Mouse (Mus musculus) kidney, embryonic 15.5 days (tissue): ENCODE results near the gene Olfr305. TPM values are rescaled to one million over a fixed set of nuclear protein-coding genes. Genes with fewer than 3 reads are reported as not detected.
"Not testable (repeated sequence)": the region's sequence is repeated elsewhere in the genome, so short reads cannot be mapped to it uniquely, and the experiment has no call there.

Experiments used
- ATAC-seq: fragments of 200-750 bp; cut with Nextera tagmentation; replicated peaks from 2 replicates; pipeline ENCODE4 v1.8.0; 2017; ENCODE audit warnings: moderate TSS enrichment; ENCODE audit not compliant: low FRiP score
- H3K27ac ChIP-seq: fragments of 300-500 bp; sonication (generic); 2 replicates; pipeline ENCODE4 v1.5.1; 2015; ENCODE audit warnings: mild to moderate bottlenecking, inconsistent platforms
- H3K27me3 ChIP-seq: fragments of 300-500 bp; sonication (generic); 2 replicates; pipeline ENCODE4 v1.6.1; 2015; ENCODE audit warnings: inconsistent platforms
- H3K36me3 ChIP-seq: fragments of 300-500 bp; sonication (generic); 2 replicates; pipeline ENCODE4 v1.6.1; 2015; ENCODE audit warnings: inconsistent platforms
- H3K4me1 ChIP-seq: fragments of 300-500 bp; sonication (generic); 2 replicates; pipeline ENCODE4 v1.6.1; 2015; ENCODE audit warnings: inconsistent platforms
- H3K4me2 ChIP-seq: fragments of 300-500 bp; sonication (generic); 2 replicates; pipeline ENCODE4 v1.6.1; 2015; ENCODE audit warnings: moderate library complexity, mild to moderate bottlenecking, inconsistent platforms
- H3K4me3 ChIP-seq: fragments of 300-500 bp; sonication (generic); replicated peaks from 2 replicates; pipeline ENCODE4 v1.5.1; 2015; ENCODE audit warnings: mild to moderate bottlenecking, inconsistent platforms
- H3K9ac ChIP-seq: fragments of 300-500 bp; sonication (generic); 2 replicates; pipeline ENCODE4 v1.6.1; 2015; ENCODE audit warnings: mild to moderate bottlenecking, inconsistent platforms
- H3K9me3 ChIP-seq: fragments of 300-500 bp; sonication (generic); replicated peaks from 2 replicates; pipeline ENCODE4 v1.6.1; 2016; ENCODE audit warnings: inconsistent platforms
- WGBS: fragments of 180-500 bp; shearing (Covaris S2); methylation state at CpG from one replicate; pipeline ENCODE4 v1.1.7; 2015; ENCODE audit warnings: mixed read lengths; 5-methylcytosine and 5-hydroxymethylcytosine counted together
- polyA plus RNA-seq: library from polyadenylated mRNA; unstranded; fragments of >200 nt; fragmentation: Nextera tagmentation; extraction: Ambion mirVana; gene quantifications from 2 replicates; pipeline ENCODE4 v1.2.1, GENCODE M21; 2015

Gene Olfr305
- not detected in 2 replicates for polyA plus RNA-seq

GRCm38 (mm10) chr7:86366828-86367227 lies at the start of gene Olfr305:
Gene Olfr305 (minus strand): TSS chr7:86366928.
- no peak within 1 kb of the TSS for H3K4me2 ChIP-seq
- 84% methylated on average over 1 of the region's 1 CpGs for WGBS
- H3K36me3 ChIP-seq = no peaks in the 10 kb centered on the region
- no peak within 1 kb of the TSS for H3K27ac ChIP-seq
- no peak within 1 kb of the TSS for H3K9ac ChIP-seq
- no peaks in the 10 kb centered on the region for H3K4me1 ChIP-seq
- ATAC-seq = no peak
- no peaks in the 10 kb centered on the region for H3K9me3 ChIP-seq
- no peak within 1 kb of the TSS for H3K4me3 ChIP-seq
- no peaks in the 10 kb centered on the region for H3K27me3 ChIP-seq

- Histone ChIP-seq H3K4me2 (no peak within 1 kb of the TSS), H3K27ac (no peak within 1 kb of the TSS), H3K4me1 (no peaks in the 10 kb centered on the region), H3K27me3 (no peaks in the 10 kb centered on the region), H3K9ac (no peak within 1 kb of the TSS), H3K4me3 (no peak within 1 kb of the TSS), H3K36me3 (no peaks in the 10 kb centered on the region), H3K9me3 (no peaks in the 10 kb centered on the region)
- no peak for ATAC-seq
- WGBS = 90% methylated on average over 2 of the region's 2 CpGs
Measured at GRCm38 (mm10) chr7:86403546-86403945, 36.8 kb upstream of the Olfr305 start, which contains the start of gene Olfr301. Gene Olfr301 (plus strand): TSS chr7:86403846.

- H3K9me3 ChIP-seq = no peaks in the 10 kb centered on the region
- H3K4me2 ChIP-seq = no peak within 1 kb of the TSS
- ATAC-seq = no peak
- no peak within 1 kb of the TSS for H3K27ac ChIP-seq
- H3K4me1 ChIP-seq = no peaks in the 10 kb centered on the region
- no peaks in the 10 kb centered on the region for H3K36me3 ChIP-seq
- H3K9ac ChIP-seq = no peak within 1 kb of the TSS
- no peak within 1 kb of the TSS for H3K4me3 ChIP-seq
- no peaks in the 10 kb centered on the region for H3K27me3 ChIP-seq
Measured at GRCm38 (mm10) chr7:86397689-86398088, 31.0 kb upstream of the Olfr305 start, which contains the start of gene Olfr303. Gene Olfr303 (minus strand): TSS chr7:86397789.

- no peak for ATAC-seq
- Histone ChIP-seq H3K27ac (no peak within 1 kb of the TSS), H3K4me3 (no peak within 1 kb of the TSS), H3K9ac (no peak within 1 kb of the TSS), H3K36me3 (no peaks in the 10 kb centered on the region), H3K4me1 (no peaks in the 10 kb centered on the region), H3K27me3 (no peaks in the 10 kb centered on the region), H3K9me3 (no peaks in the 10 kb centered on the region), H3K4me2 (no peak within 1 kb of the TSS)
- 72% methylated on average over 1 of the region's 1 CpGs for WGBS
Measured at GRCm38 (mm10) chr7:86386558-86386957, 19.8 kb upstream of the Olfr305 start, which contains the start of gene Olfr304. Gene Olfr304 (minus strand): TSS chr7:86386658.

GRCm38 (mm10) chr7:86385769-86386168 lies 19.0 kb upstream of the Olfr305 start:
- no peak for ATAC-seq

GRCm38 (mm10) chr7:86346296-86346695 lies 20.4 kb downstream of the Olfr305 start:
- not testable (repeated sequence) for H3K9ac ChIP-seq, H3K36me3 ChIP-seq, H3K9me3 ChIP-seq, H3K27me3 ChIP-seq, H3K4me3 ChIP-seq, H3K4me2 ChIP-seq, H3K4me1 ChIP-seq, ATAC-seq, H3K27ac ChIP-seq
- WGBS = 87% methylated on average over 9 of the region's 9 CpGs

More at GRCm38 (mm10) chr7:86385769-86386168, 19.0 kb upstream of the Olfr305 start:
- H3K27me3 ChIP-seq = no peaks in the 10 kb centered on the region
- H3K4me3 ChIP-seq = no peak overlapping the region
- no peak overlapping the region for H3K9ac ChIP-seq
- H3K27ac ChIP-seq = no peak overlapping the region
- no peaks in the 10 kb centered on the region for H3K36me3 ChIP-seq
- 68% methylated on average over 3 of the region's 3 CpGs for WGBS
- no peaks in the 10 kb centered on the region for H3K9me3 ChIP-seq
- no peak overlapping the region for H3K4me2 ChIP-seq
- no peaks in the 10 kb centered on the region for H3K4me1 ChIP-seq

- Histone ChIP-seq H3K9me3 (no peaks in the 10 kb centered on the region), H3K9ac (no peak overlapping the region), H3K4me2 (no peak overlapping the region), H3K4me1 (no peaks in the 10 kb centered on the region), H3K27ac (no peak overlapping the region), H3K4me3 (no peak overlapping the region), H3K27me3 (no peaks in the 10 kb centered on the region), H3K36me3 (no peaks in the 10 kb centered on the region)
- WGBS = 77% methylated on average over 3 of the region's 3 CpGs
- ATAC-seq = no peak
Measured at GRCm38 (mm10) chr7:86344253-86344652, 22.5 kb downstream of the Olfr305 start.

GRCm38 (mm10) chr7:86342881-86343565 lies 23.7 kb downstream of the Olfr305 start:
- Histone ChIP-seq H3K4me3 (no peak overlapping the region), H3K4me1 (no peaks in the 10 kb centered on the region), H3K27me3 (no peaks in the 10 kb centered on the region), H3K4me2 (no peak overlapping the region), H3K9me3 (no peaks in the 10 kb centered on the region), H3K27ac (no peak overlapping the region), H3K9ac (no peak overlapping the region), H3K36me3 (no peaks in the 10 kb centered on the region)
- 71% methylated on average over 14 of the region's 14 CpGs for WGBS
- no peak for ATAC-seq

- Histone ChIP-seq H3K4me3 (no peak within 1 kb of the TSS), H3K36me3 (no peaks in the 10 kb centered on the region), H3K4me1 (no peaks in the 10 kb centered on the region), H3K27me3 (no peaks in the 10 kb centered on the region), H3K27ac (no peak within 1 kb of the TSS), H3K9me3 (no peaks in the 10 kb centered on the region), H3K9ac (no peak within 1 kb of the TSS), H3K4me2 (no peak within 1 kb of the TSS)
- 76% methylated on average over 1 of the region's 1 CpGs for WGBS
- ATAC-seq = no peak
Measured at GRCm38 (mm10) chr7:86337486-86337885, 29.2 kb downstream of the Olfr305 start, which contains the start of gene Olfr307. Gene Olfr307 (minus strand): TSS chr7:86337586.

GRCm38 (mm10) chr7:86325530-86325929 lies 41.2 kb downstream of the Olfr305 start, which contains the start of gene Olfr308:
Gene Olfr308 (minus strand): TSS chr7:86325630.
- no peaks in the 10 kb centered on the region for H3K9me3 ChIP-seq
- no peak within 1 kb of the TSS for H3K27ac ChIP-seq
- H3K4me1 ChIP-seq = no peaks in the 10 kb centered on the region
- no peak within 1 kb of the TSS for H3K4me3 ChIP-seq
- no peak for ATAC-seq
- H3K27me3 ChIP-seq = no peaks in the 10 kb centered on the region
- H3K36me3 ChIP-seq = no peaks in the 10 kb centered on the region
- no peak within 1 kb of the TSS for H3K4me2 ChIP-seq
- no peak within 1 kb of the TSS for H3K9ac ChIP-seq

GRCm38 (mm10) chr7:86321323-86321722 lies 45.4 kb downstream of the Olfr305 start:
- Histone ChIP-seq H3K4me3 (no peak overlapping the region), H3K4me2 (no peak overlapping the region), H3K4me1 (no peaks in the 10 kb centered on the region), H3K36me3 (no peaks in the 10 kb centered on the region), H3K27ac (no peak overlapping the region), H3K9me3 (no peaks in the 10 kb centered on the region), H3K27me3 (no peaks in the 10 kb centered on the region), H3K9ac (no peak overlapping the region)
- ATAC-seq = no peak
- WGBS = 94% methylated on average over 2 of the region's 2 CpGs

- Histone ChIP-seq H3K4me2 (no peak within 1 kb of the TSS), H3K36me3 (no peaks in the 10 kb centered on the region), H3K4me1 (no peaks in the 10 kb centered on the region), H3K9ac (no peak within 1 kb of the TSS), H3K27me3 (no peaks in the 10 kb centered on the region), H3K9me3 (no peaks in the 10 kb centered on the region), H3K27ac (no peak within 1 kb of the TSS), H3K4me3 (no peak within 1 kb of the TSS)
- 73% methylated on average over 2 of the region's 2 CpGs for WGBS
- ATAC-seq = no peak
Measured at GRCm38 (mm10) chr7:86313608-86314007, 53.1 kb downstream of the Olfr305 start, which contains the start of gene Olfr309. Gene Olfr309 (minus strand): TSS chr7:86313708.
